Mouse (Mus musculus) cerebellum, postnatal 14 days (tissue): ENCODE results near the gene Psmd1.

Experiments
- DNase-seq, 2 experiments: peaks; one replicate each; pipeline ENCODE4 v3.0.0; 2021; ENCODE audit warnings: mixed read lengths in 2 of 2

Psmd1 gene

GRCm38 (mm10) chr1:86062523-86062922 lies 1.7 kb upstream of the Psmd1 start:
- no peak for DNase-seq

GRCm38 (mm10) chr1:86076565-86076964 lies 12.4 kb downstream of the Psmd1 start:
- DNase-seq = no peak

- no peak for DNase-seq
These were observed 30.2 kb downstream of the Psmd1 start for GRCm38 (mm10) chr1:86094413-86094812.

- no peak for DNase-seq
These were observed 40.9 kb downstream of the Psmd1 start for GRCm38 (mm10) chr1:86105054-86105453.

- peak; percentile 15 to 18 for DNase-seq
These were observed 47.6 kb downstream of the Psmd1 start, which contains the start of gene Htr2b for GRCm38 (mm10) chr1:86111779-86112178. Htr2b (minus strand) TSS chr1:86111970.

GRCm38 (mm10) chr1:86114141-86114540 lies 50.0 kb downstream of the Psmd1 start:
- DNase-seq = no peak

GRCm38 (mm10) chr1:86119549-86119948 lies 55.4 kb downstream of the Psmd1 start:
- no peak for DNase-seq

- no peak for DNase-seq
These were observed 61.8 kb downstream of the Psmd1 start for GRCm38 (mm10) chr1:86126036-86126435.

GRCm38 (mm10) chr1:86133337-86133736 lies 69.2 kb downstream of the Psmd1 start, which contains the start of gene Gm21972:
Gm21972 (plus strand) TSS chr1:86133637.
- no peak for DNase-seq

GRCm38 (mm10) chr1:86135315-86135714 lies 71.1 kb downstream of the Psmd1 start:
- no peak for DNase-seq

- DNase-seq = no peak
These were observed 76.9 kb downstream of the Psmd1 start for GRCm38 (mm10) chr1:86141081-86141480.

GRCm38 (mm10) chr1:86143165-86143564 lies 79.0 kb downstream of the Psmd1 start:
- no peak for DNase-seq

GRCm38 (mm10) chr1:86144001-86144944 lies 80.1 kb downstream of the Psmd1 start:
- peak; percentile 12 to 14 for DNase-seq

GRCm38 (mm10) chr1:86146293-86146692 lies 82.1 kb downstream of the Psmd1 start:
- DNase-seq = no peak

GRCm38 (mm10) chr1:86147557-86147956 lies 83.4 kb downstream of the Psmd1 start:
- no peak for DNase-seq

GRCm38 (mm10) chr1:86148161-86148560 lies 84.0 kb downstream of the Psmd1 start:
- peak; percentile 18 to 26 for DNase-seq

GRCm38 (mm10) chr1:86150929-86151328 lies 86.7 kb downstream of the Psmd1 start:
- no peak for DNase-seq

- no peak for DNase-seq
These were observed 87.2 kb downstream of the Psmd1 start for GRCm38 (mm10) chr1:86151376-86151775.

- DNase-seq = no peak
These were observed 88.4 kb downstream of the Psmd1 start for GRCm38 (mm10) chr1:86152618-86153017.

GRCm38 (mm10) chr1:86154133-86154823 lies 90.1 kb downstream of the Psmd1 start, which contains the start of gene Armc9:
Armc9 (plus strand) TSS chr1:86154780.
- peak; percentile 94 to 95 for DNase-seq

- no peak for DNase-seq
These were observed 90.6 kb downstream of the Psmd1 start for GRCm38 (mm10) chr1:86154824-86155164.

GRCm38 (mm10) chr1:86156075-86156474 lies 91.9 kb downstream of the Psmd1 start:
- DNase-seq = no peak

- no peak for DNase-seq
These were observed 92.4 kb downstream of the Psmd1 start for GRCm38 (mm10) chr1:86156595-86156994.

GRCm38 (mm10) chr1:86160059-86160458 lies 95.9 kb downstream of the Psmd1 start:
- DNase-seq = no peak
